Mouse (Mus musculus): Measurements from ENCODE around the gene Olfr283.

Olfr283 gene

DNA sequence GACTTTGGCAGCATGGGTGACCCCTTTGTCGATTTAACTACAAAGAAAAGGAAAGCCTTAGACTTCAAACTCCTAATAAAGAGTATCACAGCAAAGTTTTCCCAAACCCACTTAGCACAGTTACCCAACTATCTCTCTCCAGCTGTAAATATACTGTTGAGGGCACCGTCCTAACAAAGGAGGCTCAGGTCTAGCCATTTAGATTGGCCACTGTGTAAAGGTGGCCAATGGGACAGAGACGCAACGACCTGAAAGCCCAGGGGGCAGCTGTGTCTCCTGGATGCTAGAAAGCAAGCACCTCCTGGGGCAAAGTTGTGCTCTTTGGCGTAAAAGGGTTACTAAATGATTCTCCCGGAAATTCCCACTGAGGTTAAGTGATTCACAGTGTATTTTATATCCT, at the start of gene Olfr283:
TSS of gene Olfr283 (minus strand) at position 101 of the 400 bp plus-strand sequence.
- no peak for TF ChIP-seq GATA4 (IDR thresholded peaks at IDR 0.05; ENCODE audit: insufficient replicate concordance, low read length)

DNA sequence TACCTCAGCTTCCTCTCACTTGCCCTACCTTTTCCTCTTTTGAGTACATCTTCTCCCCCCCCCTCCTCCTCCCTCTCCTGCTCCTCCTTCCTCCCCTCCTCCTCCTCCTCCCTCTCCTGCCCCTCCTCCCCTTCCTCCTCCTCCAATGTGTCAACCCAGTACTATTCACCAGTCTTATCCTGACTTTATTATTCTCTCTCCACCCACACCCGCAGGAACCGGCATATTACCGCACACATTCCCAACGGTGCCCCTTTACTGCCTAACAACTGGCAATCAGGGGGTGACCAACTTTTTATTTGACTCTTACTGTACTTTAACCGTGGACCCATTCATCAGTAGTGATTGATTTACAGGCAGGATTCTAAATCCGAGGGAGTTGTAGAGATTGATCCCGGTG, 44.4 kb upstream of the Olfr283 start:
- no peak for TF ChIP-seq GATA4 (IDR thresholded peaks at IDR 0.05; ENCODE audit: insufficient replicate concordance, low read length)

DNA sequence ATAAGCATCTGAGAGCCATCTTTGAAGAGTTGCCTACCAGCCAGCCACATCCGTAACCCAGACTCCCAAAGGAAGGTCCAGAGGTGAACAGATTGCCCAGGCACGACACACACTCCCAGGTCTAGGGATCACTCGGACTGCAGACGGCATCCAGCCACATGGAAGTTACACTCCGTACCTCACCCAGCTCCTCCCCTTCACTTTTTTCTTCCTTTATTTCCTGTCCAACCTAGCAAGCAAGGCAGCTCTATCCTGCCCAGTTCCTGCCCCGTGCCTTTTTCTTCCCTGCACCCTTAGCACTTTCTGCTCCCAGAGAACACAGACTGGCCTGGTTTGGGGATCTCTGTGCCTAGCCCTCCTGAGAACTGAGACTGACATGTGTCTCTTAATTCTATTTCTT, 44.0 kb upstream of the Olfr283 start:
- no peak for TF ChIP-seq GATA4 (IDR thresholded peaks at IDR 0.05; ENCODE audit: insufficient replicate concordance, low read length)

DNA sequence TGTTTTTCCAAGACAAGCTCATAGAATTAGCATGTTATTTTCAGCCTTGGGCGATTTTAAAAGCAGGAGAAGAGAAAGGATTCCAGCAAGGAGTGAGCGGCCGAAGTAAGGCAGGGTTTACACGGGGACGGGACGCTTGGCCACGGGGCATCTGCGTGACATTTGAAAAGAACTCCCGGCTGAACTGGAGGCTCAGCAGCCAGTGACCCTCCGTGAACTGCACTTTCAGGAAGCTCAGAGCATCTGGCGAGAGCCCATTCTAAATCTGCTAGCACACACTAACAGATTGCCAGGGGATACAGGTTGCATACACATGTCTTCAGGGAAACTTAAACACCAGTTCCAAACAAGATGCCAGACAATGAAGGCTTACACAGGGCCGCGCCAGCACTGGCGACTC, 43.6 kb upstream of the Olfr283 start:
- TF ChIP-seq GATA4 (IDR thresholded peaks at IDR 0.05; ENCODE audit: insufficient replicate concordance, low read length), result no peak

DNA sequence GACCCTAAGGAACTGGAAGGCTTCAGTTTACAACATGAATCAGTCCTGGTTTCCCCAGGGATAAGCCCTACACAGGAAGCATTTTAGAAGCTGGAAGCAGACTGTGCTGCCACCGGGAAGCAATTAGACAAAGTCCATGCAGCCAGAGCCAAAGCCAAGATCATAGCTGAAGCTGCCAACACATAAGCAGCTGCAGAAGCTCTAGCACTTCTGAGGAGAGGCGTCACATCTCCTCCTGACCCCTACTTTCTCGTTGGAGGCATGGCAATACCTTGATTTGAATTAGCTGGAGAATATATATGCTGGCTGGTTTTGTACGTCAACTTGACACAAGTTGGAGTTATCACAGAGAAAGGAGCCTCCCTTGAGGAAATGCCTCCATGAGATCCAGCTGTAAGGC, 40.2 kb upstream of the Olfr283 start:
- no peak for TF ChIP-seq GATA4 (IDR thresholded peaks at IDR 0.05; ENCODE audit: insufficient replicate concordance, low read length)

DNA sequence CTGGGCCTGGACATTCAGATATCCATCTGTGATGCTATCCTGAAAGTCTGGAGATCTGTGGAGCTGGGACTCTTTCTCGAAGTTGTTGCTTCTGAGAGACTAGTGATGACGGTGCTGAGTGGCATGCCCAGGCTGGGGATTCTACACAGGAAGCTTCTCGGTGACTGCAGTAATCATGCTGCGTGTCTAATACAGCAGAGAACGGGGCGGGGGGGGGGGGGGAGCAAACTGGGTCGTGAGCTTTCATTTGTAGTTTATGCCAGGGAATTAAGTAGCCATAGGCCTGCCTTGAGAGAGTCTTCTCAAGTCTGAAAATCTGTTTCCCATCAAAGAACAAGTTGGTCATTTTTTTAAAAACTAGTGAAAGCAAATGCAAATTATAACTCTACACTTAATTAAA, 37.4 kb upstream of the Olfr283 start:
- no peak for TF ChIP-seq GATA4 (IDR thresholded peaks at IDR 0.05; ENCODE audit: insufficient replicate concordance, low read length)

DNA sequence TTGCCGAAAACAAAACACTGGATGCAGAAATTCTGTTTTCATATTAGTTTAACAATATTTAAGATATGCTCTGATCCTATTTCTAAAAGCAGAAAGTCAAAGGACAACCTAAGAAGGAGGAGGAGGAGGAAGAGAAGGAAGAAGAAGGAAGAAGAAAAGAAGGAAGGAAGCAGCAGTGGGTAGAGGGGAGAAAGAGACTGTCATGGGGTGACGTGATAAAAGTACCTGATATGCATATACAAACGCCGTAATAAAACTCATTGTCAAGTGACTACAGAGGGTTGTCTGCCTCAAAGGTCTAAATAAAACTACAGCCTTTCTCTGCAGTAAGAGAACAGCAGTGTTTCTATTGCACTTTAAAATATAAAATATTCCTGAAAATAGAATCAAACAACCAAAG, 35.2 kb upstream of the Olfr283 start:
- TF ChIP-seq GATA4 (IDR thresholded peaks at IDR 0.05; ENCODE audit: insufficient replicate concordance, low read length), result no peak

DNA sequence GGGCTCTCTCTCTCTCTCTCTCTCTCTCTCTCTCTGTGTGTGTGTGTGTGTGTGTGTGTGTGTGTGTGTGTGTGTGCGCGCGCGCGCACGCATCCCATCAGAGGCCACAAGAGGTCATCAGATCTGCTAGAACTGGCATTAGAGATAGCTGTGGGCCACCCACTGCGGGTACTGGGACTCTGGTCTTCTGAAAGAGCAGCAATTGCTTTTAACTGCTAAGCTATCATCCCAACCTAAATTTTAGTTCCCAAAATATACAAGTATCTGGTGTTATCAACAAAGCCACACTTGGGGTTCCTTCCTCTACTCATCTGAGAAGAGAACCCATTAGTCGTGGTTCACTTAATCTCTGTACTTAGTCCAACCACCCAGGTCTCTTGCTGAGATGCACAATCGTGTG, 29.5 kb upstream of the Olfr283 start:
- TF ChIP-seq GATA4 (IDR thresholded peaks at IDR 0.05; ENCODE audit: insufficient replicate concordance, low read length), result no peak

DNA sequence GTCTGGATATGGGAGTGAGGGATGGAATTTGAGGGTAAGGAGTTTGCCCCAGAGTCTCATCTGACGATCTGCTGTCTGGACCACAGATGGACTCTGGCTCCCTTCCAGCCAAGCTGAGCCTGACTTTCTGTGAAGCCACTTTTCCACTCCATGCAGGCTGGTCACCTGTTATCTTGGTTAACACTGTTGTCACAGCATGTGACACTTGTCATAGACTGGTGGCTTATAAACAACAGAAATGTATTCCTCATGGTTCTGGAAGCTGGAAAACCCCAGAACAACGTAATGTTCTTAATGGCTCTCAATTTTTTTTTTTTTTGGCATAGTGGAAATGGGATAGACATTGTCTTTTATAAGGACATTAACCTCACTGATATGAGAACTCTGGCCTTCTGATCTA, 28.9 kb upstream of the Olfr283 start:
- no peak for TF ChIP-seq GATA4 (IDR thresholded peaks at IDR 0.05; ENCODE audit: insufficient replicate concordance, low read length)

DNA sequence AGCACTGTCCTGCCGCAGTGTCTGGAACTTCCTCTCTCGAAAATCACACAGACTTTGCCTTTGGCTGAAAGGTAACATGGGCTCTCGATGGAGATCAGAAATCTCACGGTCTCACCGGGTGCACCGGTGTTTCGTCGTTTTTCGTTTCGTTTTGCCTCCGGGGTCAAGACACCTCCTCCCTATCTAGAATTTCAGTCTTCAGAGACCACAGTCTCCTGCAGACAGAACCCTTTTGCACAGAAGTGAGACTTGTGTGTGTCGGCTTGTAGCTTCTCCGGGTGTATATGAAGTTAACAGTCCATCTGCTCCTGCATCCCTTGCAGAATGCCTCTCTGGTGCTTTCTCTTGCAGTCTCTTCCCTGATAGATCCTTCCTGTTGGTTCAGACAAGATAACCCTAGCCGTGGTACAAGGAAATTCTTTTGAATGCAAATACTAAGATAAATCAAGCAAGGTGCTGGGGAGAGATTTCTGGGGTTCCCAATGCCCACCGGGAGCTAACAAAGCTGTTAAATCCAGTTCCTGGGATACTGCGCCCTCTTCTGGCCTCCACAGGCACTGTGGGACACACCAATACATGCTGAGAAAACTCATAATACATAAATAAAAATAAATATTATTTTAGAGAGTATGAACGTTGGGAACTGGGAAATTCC, 27.8 kb upstream of the Olfr283 start:
- TF ChIP-seq GATA4 (IDR thresholded peaks at IDR 0.05; ENCODE audit: insufficient replicate concordance, low read length), result no peak

DNA sequence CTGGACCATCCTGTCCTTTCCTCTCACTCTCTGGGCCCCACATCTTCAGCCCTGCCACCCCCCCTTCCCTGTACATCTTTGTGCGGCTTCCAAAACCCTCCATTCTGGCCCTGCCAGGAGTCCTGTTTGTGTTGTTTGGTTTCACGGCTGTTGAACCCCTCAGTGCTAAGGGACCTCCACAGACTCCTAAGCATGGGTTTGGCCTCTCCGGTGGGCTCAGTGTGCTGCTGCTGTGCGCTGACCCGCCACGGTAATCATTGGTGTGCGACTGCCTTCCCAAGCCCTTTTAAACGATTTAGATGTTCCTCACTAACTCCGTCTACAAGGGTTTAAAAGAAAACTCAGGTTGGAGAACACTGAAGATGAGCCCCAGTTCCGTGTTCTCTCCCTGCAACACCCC, 21.6 kb upstream of the Olfr283 start:
- no peak for TF ChIP-seq GATA4 (IDR thresholded peaks at IDR 0.05; ENCODE audit: insufficient replicate concordance, low read length)

DNA sequence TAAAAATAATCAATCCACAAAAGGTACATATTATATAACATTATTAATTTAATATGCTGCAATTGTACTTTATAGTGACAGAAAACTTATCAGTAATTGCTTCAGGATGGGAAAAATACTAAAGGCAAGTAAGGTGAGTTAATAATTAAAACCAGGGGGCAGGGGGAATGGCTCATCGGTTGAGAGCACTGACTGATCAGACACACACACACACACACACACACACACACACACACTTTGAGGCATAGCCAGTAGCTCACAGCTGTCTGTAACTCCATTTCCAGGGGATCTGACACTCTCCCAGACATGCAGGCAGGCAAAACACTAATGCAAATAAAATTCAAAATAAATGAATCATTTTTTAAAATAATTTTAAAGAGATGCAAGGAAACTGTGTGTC, 16.4 kb upstream of the Olfr283 start:
- no peak for TF ChIP-seq GATA4 (IDR thresholded peaks at IDR 0.05; ENCODE audit: insufficient replicate concordance, low read length)

DNA sequence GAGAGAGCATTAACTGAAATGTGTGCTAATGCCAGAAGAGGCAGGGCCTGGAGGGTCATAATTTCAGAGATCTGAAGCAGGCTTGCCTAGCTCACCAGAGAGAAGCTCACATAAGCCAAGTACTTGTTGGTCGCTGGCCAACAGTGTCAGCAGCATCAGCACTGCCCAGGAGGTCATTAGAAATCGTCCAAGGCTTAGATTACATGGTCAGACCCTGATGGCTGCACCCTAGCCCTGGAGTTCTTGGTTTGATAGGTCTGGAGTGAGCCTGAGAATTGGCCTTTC, 11.1 kb upstream of the Olfr283 start:
- no peak for TF ChIP-seq GATA4 (IDR thresholded peaks at IDR 0.05; ENCODE audit: insufficient replicate concordance, low read length)

DNA sequence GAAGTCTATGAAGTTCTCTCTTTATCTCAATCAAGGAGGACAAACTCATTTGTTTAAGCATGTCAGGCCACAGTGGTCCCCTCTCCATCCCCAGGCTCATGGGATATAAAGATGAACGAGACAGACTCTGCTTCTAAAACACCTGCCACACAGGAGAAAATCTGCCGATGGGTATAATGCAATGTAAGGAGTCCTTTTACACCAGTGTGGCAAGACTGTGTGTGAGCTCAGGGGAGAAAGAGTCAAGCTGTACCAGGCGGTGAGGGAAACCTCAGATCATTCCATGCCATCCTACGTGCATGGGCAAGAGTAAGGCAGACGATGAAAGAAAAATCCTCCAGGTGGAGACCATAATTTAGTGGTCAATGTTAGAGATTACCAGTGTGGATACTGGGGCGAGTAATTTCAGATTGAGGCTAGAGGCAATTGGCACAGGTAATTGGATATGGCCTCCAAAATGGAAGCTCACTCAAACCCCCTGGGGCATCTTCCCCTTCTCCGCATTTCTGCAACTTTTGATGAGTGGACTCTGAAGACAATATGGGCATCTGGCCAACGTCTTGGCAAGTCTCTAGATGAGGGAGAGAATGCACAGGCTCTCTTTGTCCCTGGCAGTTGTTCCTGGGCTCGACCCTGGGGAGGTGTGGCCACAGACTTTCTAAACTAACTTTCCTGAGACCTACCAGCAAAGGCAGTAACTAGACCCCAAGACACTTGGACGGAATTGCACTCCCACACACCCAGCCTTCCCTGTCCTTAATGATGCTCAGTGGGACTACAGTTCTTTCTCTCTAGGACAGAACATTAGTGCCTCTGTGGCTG, 10.5 kb upstream of the Olfr283 start:
- no peak for TF ChIP-seq GATA4 (IDR thresholded peaks at IDR 0.05; ENCODE audit: insufficient replicate concordance, low read length)

DNA sequence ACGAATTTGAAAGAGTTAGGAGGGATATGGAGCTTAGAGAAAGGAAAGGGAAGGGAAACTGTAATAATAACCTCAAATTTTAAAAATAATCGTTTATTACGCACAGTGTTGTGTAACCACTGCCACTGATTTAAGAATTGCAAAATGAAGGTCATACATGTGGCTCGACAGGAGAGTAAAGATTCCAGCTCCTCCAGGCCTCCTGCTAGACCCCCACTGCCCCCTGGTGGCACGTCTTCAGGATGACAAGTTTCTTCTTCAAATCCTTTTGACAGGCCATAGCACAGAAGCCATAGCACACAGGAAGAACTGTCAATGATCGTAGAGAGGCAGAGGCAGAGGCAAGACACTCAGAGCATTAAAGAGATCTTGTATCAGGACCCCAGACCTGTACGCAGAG, 9.1 kb upstream of the Olfr283 start:
- TF ChIP-seq GATA4 (IDR thresholded peaks at IDR 0.05; ENCODE audit: insufficient replicate concordance, low read length), result no peak

DNA sequence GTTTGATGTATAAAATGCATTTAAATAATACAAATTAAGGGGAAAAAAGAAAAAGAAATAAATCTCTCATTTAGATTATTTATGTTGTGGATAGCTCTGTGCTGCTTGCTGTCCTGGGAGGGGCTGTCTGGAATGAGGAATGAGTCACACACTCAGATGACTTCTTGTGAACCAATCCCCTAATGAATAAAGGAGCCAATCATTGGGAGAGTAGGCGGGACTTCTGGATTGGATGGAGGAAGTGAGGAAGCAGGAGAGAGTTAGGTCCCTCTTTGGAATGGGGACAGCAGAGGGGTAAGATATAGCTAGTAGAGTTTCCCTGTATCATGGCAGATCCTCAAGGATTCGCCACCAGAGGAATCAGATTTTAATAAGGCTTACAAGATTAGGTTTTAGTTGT, 6.9 kb upstream of the Olfr283 start:
- no peak for TF ChIP-seq GATA4 (IDR thresholded peaks at IDR 0.05; ENCODE audit: insufficient replicate concordance, low read length)

DNA sequence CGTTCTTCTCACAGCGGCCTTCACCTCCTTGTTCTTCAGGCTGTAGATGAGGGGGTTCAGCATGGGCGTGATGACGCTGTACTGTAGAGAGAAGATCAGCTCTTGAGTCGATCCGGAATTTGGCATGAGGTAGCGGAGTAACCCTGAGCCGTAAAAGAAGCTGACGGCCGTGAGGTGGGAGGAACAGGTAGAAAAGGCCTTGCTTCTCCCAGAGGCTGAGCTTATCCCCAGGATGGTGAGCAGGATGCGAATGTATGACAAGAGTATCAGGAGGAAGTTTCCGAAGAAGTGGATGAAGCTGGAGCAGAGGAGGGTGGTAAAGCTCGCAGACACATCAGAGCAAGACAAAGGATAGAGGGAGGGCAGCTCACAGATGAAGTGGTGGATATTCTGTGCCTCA, 2.5 kb downstream of the Olfr283 start:
- no peak for TF ChIP-seq GATA4 (IDR thresholded peaks at IDR 0.05; ENCODE audit: insufficient replicate concordance, low read length)
